Mouse (Mus musculus): ENCODE data around the gene Bcor. TPM values are rescaled to one million over a fixed set of nuclear protein-coding genes. Genes with fewer than 3 reads are reported as not detected.
A peak's percentile ranks its signal among the peaks of the same experiment; 100 is the strongest.

The Bcor gene
- polyA plus RNA-seq, 1 experiment from 2014 or later: 8.1 TPM

- WGBS: 46% methylated on average over 11 of the region's 11 CpGs
- H3K4me1 ChIP-seq (ENCODE audit: control insufficient read depth, insufficient read depth, low read length): no peaks in the 10 kb centered on the region
- H3K27ac ChIP-seq (ENCODE audit: low read length): peak overlapping the region; percentile 33
These were observed 4.7 kb upstream of the Bcor start for GRCm38 (mm10) chrX:12164591-12165529.

GRCm38 (mm10) chrX:12159534-12159881 lies 647 bp downstream of the Bcor start:
- H3K4me3 ChIP-seq (ENCODE audit: low read length): peak overlapping the region; percentile 49
- H3K9me3 ChIP-seq (ENCODE audit: control insufficient read depth, low read length): no peaks in the 10 kb centered on the region
- ATAC-seq: peak; percentile 21; the same call in 1 of the 2 replicates
- peak overlapping the region; percentile 74 for H3K9ac ChIP-seq (ENCODE audit: low read depth, low read length)
- peak overlapping the region; percentile 62 for H3K4me2 ChIP-seq (ENCODE audit: low read depth, low read length)
- no peaks in the 10 kb centered on the region for H3K36me3 ChIP-seq (ENCODE audit: control insufficient read depth, insufficient read depth, low read length)
- peaks cover 11% of the 10 kb centered on the region; the same call in 1 of the 2 replicates for H3K4me1 ChIP-seq (ENCODE audit: control insufficient read depth, insufficient read depth, low read length)
- peaks cover 34% of the 10 kb centered on the region for H3K27me3 ChIP-seq (replicated peaks; ENCODE audit: control insufficient read depth, insufficient read depth, low read length)
- WGBS: 11% methylated on average over 11 of the region's 19 CpGs
- peak overlapping the region; percentile 88 for H3K27ac ChIP-seq (ENCODE audit: low read length)

More at GRCm38 (mm10) chrX:12164591-12165529, 4.7 kb upstream of the Bcor start:
- H3K4me3 ChIP-seq (ENCODE audit: low read length): no peak overlapping the region
- H3K9ac ChIP-seq (ENCODE audit: low read depth, low read length): no peak overlapping the region
- no peak for ATAC-seq
- no peak overlapping the region for H3K4me2 ChIP-seq (ENCODE audit: low read depth, low read length)
- no peaks in the 10 kb centered on the region for H3K9me3 ChIP-seq (ENCODE audit: control insufficient read depth, low read length)
- H3K27me3 ChIP-seq (replicated peaks; ENCODE audit: control insufficient read depth, insufficient read depth, low read length): 0 out of 2 replicates have a peak, but pooled peaks cover 4% of the 10 kb centered on the region
- H3K36me3 ChIP-seq (ENCODE audit: control insufficient read depth, insufficient read depth, low read length): no peaks in the 10 kb centered on the region

GRCm38 (mm10) chrX:12158821-12159533 lies 1.2 kb downstream of the Bcor start:
- H3K27ac ChIP-seq (ENCODE audit: low read length): peak overlapping the region; percentile 88
- H3K9me3 ChIP-seq (ENCODE audit: control insufficient read depth, low read length): no peaks in the 10 kb centered on the region
- peak overlapping the region; percentile 49 for H3K4me3 ChIP-seq (ENCODE audit: low read length)
- peaks cover 11% of the 10 kb centered on the region; the same call in 1 of the 2 replicates for H3K4me1 ChIP-seq (ENCODE audit: control insufficient read depth, insufficient read depth, low read length)
- H3K27me3 ChIP-seq (replicated peaks; ENCODE audit: control insufficient read depth, insufficient read depth, low read length): peaks cover 34% of the 10 kb centered on the region
- H3K36me3 ChIP-seq (ENCODE audit: control insufficient read depth, insufficient read depth, low read length): no peaks in the 10 kb centered on the region
- peak overlapping the region; percentile 74 for H3K9ac ChIP-seq (ENCODE audit: low read depth, low read length)
- peak; percentile 13; the same call in 1 of the 2 replicates for ATAC-seq
- peak overlapping the region; percentile 62 for H3K4me2 ChIP-seq (ENCODE audit: low read depth, low read length)
- WGBS: 8% methylated on average over 30 of the region's 31 CpGs

GRCm38 (mm10) chrX:12158244-12158820 lies 1.8 kb downstream of the Bcor start:
- Histone ChIP-seq H3K4me2 (ENCODE audit: low read depth, low read length) (peak overlapping the region; percentile 62), H3K27me3 (replicated peaks; ENCODE audit: control insufficient read depth, insufficient read depth, low read length) (peaks cover 34% of the 10 kb centered on the region), H3K36me3 (ENCODE audit: control insufficient read depth, insufficient read depth, low read length) (no peaks in the 10 kb centered on the region), H3K4me3 (ENCODE audit: low read length) (peak overlapping the region; percentile 49), H3K27ac (ENCODE audit: low read length) (peak overlapping the region; percentile 88), H3K9ac (ENCODE audit: low read depth, low read length) (peak overlapping the region; percentile 74), H3K4me1 (ENCODE audit: control insufficient read depth, insufficient read depth, low read length) (peaks cover 11% of the 10 kb centered on the region; the same call in 1 of the 2 replicates), H3K9me3 (ENCODE audit: control insufficient read depth, low read length) (no peaks in the 10 kb centered on the region)
- peak; percentile 55 for ATAC-seq
- 4% methylated on average over 42 of the region's 44 CpGs for WGBS

GRCm38 (mm10) chrX:12157331-12157930 lies 2.7 kb downstream of the Bcor start:
- H3K36me3 ChIP-seq (ENCODE audit: control insufficient read depth, insufficient read depth, low read length): no peaks in the 10 kb centered on the region
- ATAC-seq: peak; percentile 43
- H3K9me3 ChIP-seq (ENCODE audit: control insufficient read depth, low read length): no peaks in the 10 kb centered on the region
- H3K4me1 ChIP-seq (ENCODE audit: control insufficient read depth, insufficient read depth, low read length): peaks cover 11% of the 10 kb centered on the region; the same call in 1 of the 2 replicates
- WGBS: 16% methylated on average over 25 of the region's 25 CpGs
- H3K27me3 ChIP-seq (replicated peaks; ENCODE audit: control insufficient read depth, insufficient read depth, low read length): peaks cover 34% of the 10 kb centered on the region
- H3K9ac ChIP-seq (ENCODE audit: low read depth, low read length): no peak overlapping the region
- peak overlapping the region; percentile 49; the same call in 1 of the 2 replicates for H3K4me3 ChIP-seq (ENCODE audit: low read length)
- peak overlapping the region; percentile 88 for H3K27ac ChIP-seq (ENCODE audit: low read length)
- H3K4me2 ChIP-seq (ENCODE audit: low read depth, low read length): peak overlapping the region; percentile 62

GRCm38 (mm10) chrX:12155842-12156291 lies 4.3 kb downstream of the Bcor start:
- Histone ChIP-seq H3K4me1 (ENCODE audit: control insufficient read depth, insufficient read depth, low read length) (peaks cover 19% of the 10 kb centered on the region; the same call in 1 of the 2 replicates), H3K9me3 (ENCODE audit: control insufficient read depth, low read length) (no peaks in the 10 kb centered on the region), H3K27me3 (replicated peaks; ENCODE audit: control insufficient read depth, insufficient read depth, low read length) (peaks cover 41% of the 10 kb centered on the region), H3K4me3 (ENCODE audit: low read length) (peak overlapping the region; percentile 33), H3K9ac (ENCODE audit: low read depth, low read length) (peak overlapping the region; percentile 57), H3K4me2 (ENCODE audit: low read depth, low read length) (peak overlapping the region; percentile 54), H3K36me3 (ENCODE audit: control insufficient read depth, insufficient read depth, low read length) (no peaks in the 10 kb centered on the region), H3K27ac (ENCODE audit: low read length) (no peak overlapping the region)
- no peak for ATAC-seq
- WGBS: 9% methylated on average over 30 of the region's 30 CpGs

GRCm38 (mm10) chrX:12155068-12155840 lies 4.9 kb downstream of the Bcor start:
- peaks cover 24% of the 10 kb centered on the region for H3K4me1 ChIP-seq (ENCODE audit: control insufficient read depth, insufficient read depth, low read length)
- 25% methylated on average over 30 of the region's 30 CpGs for WGBS
- ATAC-seq: no peak
- no peaks in the 10 kb centered on the region for H3K36me3 ChIP-seq (ENCODE audit: control insufficient read depth, insufficient read depth, low read length)
- H3K27me3 ChIP-seq (replicated peaks; ENCODE audit: control insufficient read depth, insufficient read depth, low read length): peaks cover 39% of the 10 kb centered on the region
- H3K4me2 ChIP-seq (ENCODE audit: low read depth, low read length): peak overlapping the region; percentile 54
- H3K9ac ChIP-seq (ENCODE audit: low read depth, low read length): peak overlapping the region; percentile 57
- H3K9me3 ChIP-seq (ENCODE audit: control insufficient read depth, low read length): no peaks in the 10 kb centered on the region
- no peak overlapping the region for H3K27ac ChIP-seq (ENCODE audit: low read length)
- peak overlapping the region; percentile 33 for H3K4me3 ChIP-seq (ENCODE audit: low read length)

All from intestine, embryonic 16.5 days (tissue).